Mouse (Mus musculus) liver, embryonic 11.5 days (tissue): ENCODE measurements around the gene Dync2li1. TPM values are rescaled to one million over a fixed set of nuclear protein-coding genes. Genes with fewer than 3 reads are reported as not detected.

Experiments
- ATAC-seq: fragments of 200-750 bp; cut with Nextera tagmentation; replicated peaks from 2 replicates; pipeline ENCODE4 v1.8.0; 2017; ENCODE audit warnings: moderate number of reproducible peaks, mild to moderate bottlenecking, moderate TSS enrichment, moderate library complexity; ENCODE audit not compliant: low FRiP score
- DNase-seq: peaks from one replicate; pipeline ENCODE4 v3.0.0-alpha.2; 2017; ENCODE audit warnings: low spot score
- H3K27ac ChIP-seq: fragments of 300-500 bp; sonication (generic); 2 replicates; pipeline ENCODE4 v1.5.1; 2014; ENCODE audit warnings: mild to moderate bottlenecking, low read depth, low read length, control low read depth
- H3K27me3 ChIP-seq: fragments of 300-500 bp; sonication (generic); replicated peaks from 2 replicates; pipeline ENCODE4 v1.6.1; 2014; ENCODE audit warnings: low read length, mixed read lengths; ENCODE audit not compliant: control insufficient read depth, insufficient read depth
- H3K36me3 ChIP-seq: fragments of 300-500 bp; sonication (generic); 2 replicates; pipeline ENCODE4 v1.6.1; 2014; ENCODE audit warnings: mild to moderate bottlenecking, low read length, moderate library complexity, mixed read lengths; ENCODE audit not compliant: control insufficient read depth, insufficient read depth
- H3K4me1 ChIP-seq: fragments of 300-500 bp; sonication (generic); replicated peaks from 2 replicates; pipeline ENCODE4 v1.6.1; 2014; ENCODE audit warnings: low read length, mixed read lengths; ENCODE audit not compliant: control insufficient read depth, insufficient read depth
- H3K4me2 ChIP-seq: fragments of 300-500 bp; sonication (generic); 2 replicates; pipeline ENCODE4 v1.6.1; 2014; ENCODE audit warnings: mild to moderate bottlenecking, control low read depth, moderate library complexity
- H3K4me3 ChIP-seq: fragments of 300-500 bp; sonication (generic); 2 replicates; pipeline ENCODE4 v1.5.1; 2014; ENCODE audit warnings: low read depth, low read length, control low read depth
- H3K9ac ChIP-seq: fragments of 300-500 bp; sonication (generic); 2 replicates; pipeline ENCODE4 v1.6.1; 2014; ENCODE audit warnings: low read depth, low read length, control low read depth
- H3K9me3 ChIP-seq: fragments of 300-500 bp; sonication (generic); 2 replicates; pipeline ENCODE4 v1.6.1; 2016; ENCODE audit warnings: low read length, inconsistent platforms, mixed read lengths; ENCODE audit not compliant: control insufficient read depth
- WGBS: fragments of 180-500 bp; shearing (Covaris S2); extraction: QIAGEN DNeasy Blood & Tissue Kit; methylation state at CpG from one replicate; pipeline ENCODE4 v1.1.7; 2014; 5-methylcytosine and 5-hydroxymethylcytosine counted together
- polyA plus RNA-seq: library from polyadenylated mRNA; unstranded; fragments of >200 nt; fragmentation: Nextera tagmentation; extraction: Ambion mirVana; gene quantifications from 2 replicates; pipeline ENCODE4 v1.2.1, GENCODE M21; 2014

The Dync2li1 gene
- polyA plus RNA-seq, 1 experiment from 2014 or later: 8.9 TPM

GRCm38 (mm10) chr17:84603202-84603627 lies 23.1 kb upstream of the Dync2li1 start:
- DNase-seq: no peak
- no peak overlapping the region for H3K4me3 ChIP-seq
- no peaks in the 10 kb centered on the region for H3K9me3 ChIP-seq
- no peaks in the 10 kb centered on the region for H3K27me3 ChIP-seq
- no peaks in the 10 kb centered on the region for H3K4me1 ChIP-seq
- no peak for ATAC-seq
- no peak overlapping the region for H3K27ac ChIP-seq
- H3K4me2 ChIP-seq: no peak overlapping the region
- H3K9ac ChIP-seq: no peak overlapping the region
- WGBS: 67% methylated on average over 9 of the region's 9 CpGs
- no peaks in the 10 kb centered on the region for H3K36me3 ChIP-seq

DNA sequence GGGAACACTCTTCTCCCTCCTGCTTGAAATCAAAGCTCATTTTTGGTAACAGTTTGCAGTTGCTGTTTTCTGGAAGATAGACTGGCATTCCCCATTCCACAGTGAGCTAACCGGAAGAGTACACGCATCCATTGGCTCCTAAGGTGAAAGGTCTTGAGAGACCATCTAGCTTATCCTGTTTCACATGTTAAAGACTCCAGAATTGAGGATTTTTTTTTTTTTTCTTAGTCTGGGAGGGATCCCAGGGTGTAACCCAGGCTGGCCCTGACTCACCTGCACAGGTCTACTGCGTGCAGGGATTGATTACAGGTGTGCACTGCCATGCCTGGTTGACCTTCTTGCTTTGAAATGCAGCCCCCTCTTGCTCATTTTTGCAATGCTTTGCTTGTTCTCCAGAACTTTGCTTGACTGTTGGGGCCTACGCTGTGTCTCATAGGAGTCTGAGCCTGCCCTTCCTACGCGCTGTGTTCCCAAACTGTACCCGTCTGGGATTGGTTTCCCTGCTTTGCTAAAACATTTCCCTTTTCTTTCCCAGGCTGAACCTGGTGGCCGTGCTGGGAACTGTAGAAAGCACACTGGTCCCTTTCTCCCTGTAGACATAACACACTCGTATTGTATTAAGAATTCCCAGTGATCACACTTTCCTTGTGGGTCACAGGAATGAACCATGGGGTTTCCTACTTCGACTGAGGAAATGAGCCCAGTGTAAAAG lies 22.4 kb upstream of the Dync2li1 start:
- no peak for DNase-seq
- WGBS: 86% methylated on average over 10 of the region's 10 CpGs
- no peak overlapping the region for H3K4me3 ChIP-seq
- no peak overlapping the region for H3K4me2 ChIP-seq
- H3K9ac ChIP-seq: no peak overlapping the region
- H3K4me1 ChIP-seq: no peaks in the 10 kb centered on the region
- no peaks in the 10 kb centered on the region for H3K9me3 ChIP-seq
- no peaks in the 10 kb centered on the region for H3K27me3 ChIP-seq
- ATAC-seq: no peak
- H3K36me3 ChIP-seq: no peaks in the 10 kb centered on the region
- no peak overlapping the region for H3K27ac ChIP-seq

- ATAC-seq (no peak), DNase-seq (no peak)
- Histone ChIP-seq H3K4me1 (no peaks in the 10 kb centered on the region), H3K27ac (no peak overlapping the region), H3K9me3 (no peaks in the 10 kb centered on the region), H3K27me3 (no peaks in the 10 kb centered on the region), H3K4me3 (no peak overlapping the region), H3K9ac (no peak overlapping the region), H3K36me3 (no peaks in the 10 kb centered on the region), H3K4me2 (no peak overlapping the region)
- 46% methylated on average over 13 of the region's 13 CpGs for WGBS
Measured at GRCm38 (mm10) chr17:84606976-84607375, 19.3 kb upstream of the Dync2li1 start.

GRCm38 (mm10) chr17:84607617-84608016 lies 18.7 kb upstream of the Dync2li1 start:
- no peak for ATAC-seq
- Histone ChIP-seq H3K27me3 (no peaks in the 10 kb centered on the region), H3K4me3 (no peak overlapping the region), H3K4me2 (no peak overlapping the region), H3K9me3 (no peaks in the 10 kb centered on the region), H3K36me3 (no peaks in the 10 kb centered on the region), H3K9ac (no peak overlapping the region), H3K27ac (no peak overlapping the region), H3K4me1 (no peaks in the 10 kb centered on the region)
- WGBS: 57% methylated on average over 5 of the region's 5 CpGs
- no peak for DNase-seq

DNA sequence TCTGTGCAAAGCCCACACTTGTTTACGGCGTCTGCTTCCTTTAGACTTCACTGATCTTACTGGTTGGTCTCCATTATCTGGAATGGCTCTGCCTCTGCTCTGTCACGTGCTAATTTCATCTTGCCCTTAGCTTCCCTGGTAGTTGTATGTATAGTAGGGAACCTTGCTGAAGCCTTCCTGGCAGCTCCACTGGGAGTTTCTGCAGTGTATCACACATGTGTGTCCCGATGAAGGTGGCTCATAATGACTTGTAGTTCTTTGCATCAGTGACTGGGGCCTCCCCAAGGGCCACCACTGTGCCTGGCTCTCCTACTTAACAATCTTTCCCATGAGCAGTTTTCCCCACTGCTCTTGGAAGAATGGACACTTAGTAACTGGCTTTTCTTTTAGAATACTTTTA lies 17.7 kb upstream of the Dync2li1 start:
- H3K4me1 ChIP-seq: no peaks in the 10 kb centered on the region
- no peak overlapping the region for H3K27ac ChIP-seq
- H3K36me3 ChIP-seq: no peaks in the 10 kb centered on the region
- DNase-seq: no peak
- H3K4me2 ChIP-seq: no peak overlapping the region
- no peak overlapping the region for H3K9ac ChIP-seq
- H3K4me3 ChIP-seq: no peak overlapping the region
- H3K9me3 ChIP-seq: 0 out of 2 replicates have a peak, but pooled peaks cover under 1% of the 10 kb centered on the region
- 77% methylated on average over 4 of the region's 4 CpGs for WGBS
- no peaks in the 10 kb centered on the region for H3K27me3 ChIP-seq
- ATAC-seq: no peak

DNA sequence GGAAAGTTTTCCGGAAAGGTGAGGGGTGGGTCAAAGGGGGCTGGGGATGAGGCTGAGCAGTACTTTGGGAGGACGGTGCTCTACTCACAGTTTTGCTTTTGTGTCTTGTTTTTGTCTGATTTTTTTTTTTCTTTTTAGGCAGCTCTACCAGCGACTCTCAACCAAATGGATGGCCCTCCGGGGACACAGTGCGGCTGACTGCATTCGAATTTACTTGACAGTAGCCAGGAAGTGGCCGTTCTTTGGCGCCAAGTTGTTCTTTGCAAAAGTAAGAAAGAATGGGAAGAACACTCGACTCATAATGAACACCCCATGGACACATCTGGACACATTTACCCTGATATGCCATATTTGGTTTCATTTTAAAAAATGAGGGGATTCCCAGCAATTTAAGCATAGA lies 14.8 kb upstream of the Dync2li1 start:
- no peaks in the 10 kb centered on the region for H3K4me1 ChIP-seq
- 0 out of 2 replicates have a peak, but pooled peaks cover 2% of the 10 kb centered on the region for H3K9me3 ChIP-seq
- no peak for ATAC-seq
- no peak for DNase-seq
- H3K4me2 ChIP-seq: no peak overlapping the region
- WGBS: 81% methylated on average over 9 of the region's 9 CpGs
- H3K27ac ChIP-seq: no peak overlapping the region
- H3K9ac ChIP-seq: no peak overlapping the region
- H3K4me3 ChIP-seq: no peak overlapping the region
- H3K36me3 ChIP-seq: no peaks in the 10 kb centered on the region
- H3K27me3 ChIP-seq: no peaks in the 10 kb centered on the region

GRCm38 (mm10) chr17:84611971-84612370 lies 14.3 kb upstream of the Dync2li1 start:
- Histone ChIP-seq H3K36me3 (no peaks in the 10 kb centered on the region), H3K4me2 (no peak overlapping the region), H3K4me1 (no peaks in the 10 kb centered on the region), H3K27ac (no peak overlapping the region), H3K9ac (no peak overlapping the region), H3K9me3 (0 out of 2 replicates have a peak, but pooled peaks cover 2% of the 10 kb centered on the region), H3K4me3 (no peak overlapping the region), H3K27me3 (no peaks in the 10 kb centered on the region)
- no peak for ATAC-seq
- 63% methylated on average over 7 of the region's 7 CpGs for WGBS
- DNase-seq: no peak

GRCm38 (mm10) chr17:84615811-84616210 lies 10.5 kb upstream of the Dync2li1 start:
- 90% methylated on average over 11 of the region's 11 CpGs for WGBS
- H3K4me1 ChIP-seq: no peaks in the 10 kb centered on the region
- ATAC-seq: no peak

GRCm38 (mm10) chr17:84616526-84617074 lies 9.7 kb upstream of the Dync2li1 start:
- H3K27me3 ChIP-seq: no peaks in the 10 kb centered on the region
- H3K4me1 ChIP-seq: no peaks in the 10 kb centered on the region
- no peaks in the 10 kb centered on the region for H3K36me3 ChIP-seq
- DNase-seq (no peak), ATAC-seq (no peak)
- 78% methylated on average over 6 of the region's 6 CpGs for WGBS
- no peak overlapping the region for H3K4me3 ChIP-seq
- no peak overlapping the region for H3K9ac ChIP-seq
- no peak overlapping the region for H3K27ac ChIP-seq
- H3K4me2 ChIP-seq: no peak overlapping the region
- H3K9me3 ChIP-seq: 0 out of 2 replicates have a peak, but pooled peaks cover 2% of the 10 kb centered on the region

More at GRCm38 (mm10) chr17:84615811-84616210, 10.5 kb upstream of the Dync2li1 start:
- H3K9me3 ChIP-seq: 0 out of 2 replicates have a peak, but pooled peaks cover 2% of the 10 kb centered on the region
- no peak overlapping the region for H3K4me3 ChIP-seq
- no peak for DNase-seq
- no peaks in the 10 kb centered on the region for H3K27me3 ChIP-seq
- no peak overlapping the region for H3K9ac ChIP-seq
- no peak overlapping the region for H3K27ac ChIP-seq
- no peaks in the 10 kb centered on the region for H3K36me3 ChIP-seq
- H3K4me2 ChIP-seq: no peak overlapping the region
